Mouse (Mus musculus): Measurements from ENCODE around the gene Kif17. TPM values are rescaled to one million over a fixed set of nuclear protein-coding genes. Genes with fewer than 3 reads are reported as not detected.

Gene Kif17
- total and polyA plus RNA-seq, 2 experiments from 2014 or later = 0.11 TPM

- 55% methylated on average over 27 of the region's 27 CpGs for WGBS
- H3K4me2 ChIP-seq (ENCODE audit: low read depth, low read length) = no peak overlapping the region
- peaks cover 27% of the 10 kb centered on the region for H3K27me3 ChIP-seq (ENCODE audit: control insufficient read depth, insufficient read depth, low read length)
- TF ChIP-seq CTCF (IDR thresholded peaks at IDR 0.05; ENCODE audit: low read depth) (no peak), EP300 (IDR thresholded peaks at IDR 0.05; ENCODE audit: low read depth) (no peak)
- H3K4me1 ChIP-seq (ENCODE audit: control insufficient read depth, insufficient read depth) = peaks cover 10% of the 10 kb centered on the region
- peaks cover 47% of the 10 kb centered on the region for H3K36me3 ChIP-seq (replicated peaks; ENCODE audit: control insufficient read depth, insufficient read depth, low read length)
- H3K4me3 ChIP-seq (ENCODE audit: low read depth, low read length) = no peak overlapping the region
- no peaks in the 10 kb centered on the region for H3K9me3 ChIP-seq (replicated peaks; ENCODE audit: control insufficient read depth, low read length)
- no peak overlapping the region for H3K27ac ChIP-seq (ENCODE audit: low read depth)
- no peak overlapping the region for H3K9ac ChIP-seq (replicated peaks; ENCODE audit: low read depth, low read length)
- no peak for ATAC-seq (ENCODE audit: insufficient read depth, low read depth)
- no peak for DNase-seq (ENCODE audit: low spot score)
These were observed 3.2 kb upstream of the Kif17 start for GRCm38 (mm10) chr4:138246756-138247665.

GRCm38 (mm10) chr4:138251819-138252218 is 1.6 kb downstream of the Kif17 start:
- Histone ChIP-seq H3K27me3 (ENCODE audit: control insufficient read depth, insufficient read depth, low read length) (peaks cover 39% of the 10 kb centered on the region), H3K4me2 (ENCODE audit: low read depth, low read length) (peak overlapping the region; percentile 54)

GRCm38 (mm10) chr4:138252231-138252630 is 2.0 kb downstream of the Kif17 start:
- TF ChIP-seq EP300 (IDR thresholded peaks at IDR 0.05; ENCODE audit: low read depth) (no peak), CTCF (IDR thresholded peaks at IDR 0.05; ENCODE audit: low read depth) (no peak)
- peak overlapping the region; percentile 31 for H3K4me3 ChIP-seq (ENCODE audit: low read depth, low read length)
- no peaks in the 10 kb centered on the region for H3K9me3 ChIP-seq (replicated peaks; ENCODE audit: control insufficient read depth, low read length)
- WGBS = 32% methylated on average over 5 of the region's 5 CpGs
- no peak overlapping the region for H3K27ac ChIP-seq (ENCODE audit: low read depth)
- DNase-seq (ENCODE audit: low spot score) = no peak
- peak overlapping the region; percentile 54 for H3K4me2 ChIP-seq (ENCODE audit: low read depth, low read length)
- H3K9ac ChIP-seq (replicated peaks; ENCODE audit: low read depth, low read length) = no peak overlapping the region
- ATAC-seq (ENCODE audit: insufficient read depth, low read depth) = no peak
- peaks cover 39% of the 10 kb centered on the region for H3K27me3 ChIP-seq (ENCODE audit: control insufficient read depth, insufficient read depth, low read length)
- H3K36me3 ChIP-seq (replicated peaks; ENCODE audit: control insufficient read depth, insufficient read depth, low read length) = 0 out of 2 replicates have a peak, but pooled peaks cover under 1% of the 10 kb centered on the region
- peaks cover 17% of the 10 kb centered on the region for H3K4me1 ChIP-seq (ENCODE audit: control insufficient read depth, insufficient read depth)

More at GRCm38 (mm10) chr4:138251819-138252218, 1.6 kb downstream of the Kif17 start:
- 2% methylated on average over 14 of the region's 14 CpGs for WGBS
- no peak overlapping the region for H3K9ac ChIP-seq (replicated peaks; ENCODE audit: low read depth, low read length)
- H3K4me3 ChIP-seq (ENCODE audit: low read depth, low read length) = peak overlapping the region; percentile 31
- no peak overlapping the region for H3K27ac ChIP-seq (ENCODE audit: low read depth)
- no peaks in the 10 kb centered on the region for H3K9me3 ChIP-seq (replicated peaks; ENCODE audit: control insufficient read depth, low read length)
- ATAC-seq (ENCODE audit: insufficient read depth, low read depth) (peak; percentile 33), DNase-seq (ENCODE audit: low spot score) (peak; percentile 31)
- no peak for TF ChIP-seq EP300 (IDR thresholded peaks at IDR 0.05; ENCODE audit: low read depth)
- no peak for TF ChIP-seq CTCF (IDR thresholded peaks at IDR 0.05; ENCODE audit: low read depth)
- H3K36me3 ChIP-seq (replicated peaks; ENCODE audit: control insufficient read depth, insufficient read depth, low read length) = 0 out of 2 replicates have a peak, but pooled peaks cover 5% of the 10 kb centered on the region
- H3K4me1 ChIP-seq (ENCODE audit: control insufficient read depth, insufficient read depth) = peaks cover 17% of the 10 kb centered on the region

GRCm38 (mm10) chr4:138257116-138257687 is 7.0 kb downstream of the Kif17 start:
- H3K4me1 ChIP-seq (ENCODE audit: control insufficient read depth, insufficient read depth) = peaks cover 5% of the 10 kb centered on the region; the same call in 1 of the 2 replicates
- no peak for ATAC-seq (ENCODE audit: insufficient read depth, low read depth)
- 81% methylated on average over 22 of the region's 22 CpGs for WGBS
- H3K4me3 ChIP-seq (ENCODE audit: low read depth, low read length) = no peak overlapping the region
- H3K27ac ChIP-seq (ENCODE audit: low read depth) = no peak overlapping the region
- H3K9me3 ChIP-seq (replicated peaks; ENCODE audit: control insufficient read depth, low read length) = no peaks in the 10 kb centered on the region
- H3K9ac ChIP-seq (replicated peaks; ENCODE audit: low read depth, low read length) = no peak overlapping the region
- H3K4me2 ChIP-seq (ENCODE audit: low read depth, low read length) = no peak overlapping the region
- H3K27me3 ChIP-seq (ENCODE audit: control insufficient read depth, insufficient read depth, low read length) = peaks cover 16% of the 10 kb centered on the region
- TF ChIP-seq CTCF (IDR thresholded peaks at IDR 0.05; ENCODE audit: low read depth) (no peak), EP300 (IDR thresholded peaks at IDR 0.05; ENCODE audit: low read depth) (no peak)
- no peaks in the 10 kb centered on the region for H3K36me3 ChIP-seq (replicated peaks; ENCODE audit: control insufficient read depth, insufficient read depth, low read length)
- DNase-seq (ENCODE audit: low spot score) = no peak

- peaks cover 15% of the 10 kb centered on the region; the same call in 1 of the 2 replicates for H3K27me3 ChIP-seq (ENCODE audit: control insufficient read depth, insufficient read depth, low read length)
- no peak for ATAC-seq (ENCODE audit: insufficient read depth, low read depth)
- no peaks in the 10 kb centered on the region for H3K4me1 ChIP-seq (ENCODE audit: control insufficient read depth, insufficient read depth)
- 74% methylated on average over 7 of the region's 7 CpGs for WGBS
- no peak for DNase-seq (ENCODE audit: low spot score)
- H3K4me3 ChIP-seq (ENCODE audit: low read depth, low read length) = no peak overlapping the region
- H3K36me3 ChIP-seq (replicated peaks; ENCODE audit: control insufficient read depth, insufficient read depth, low read length) = no peaks in the 10 kb centered on the region
- no peaks in the 10 kb centered on the region for H3K9me3 ChIP-seq (replicated peaks; ENCODE audit: control insufficient read depth, low read length)
- TF ChIP-seq EP300 (IDR thresholded peaks at IDR 0.05; ENCODE audit: low read depth) (no peak), CTCF (IDR thresholded peaks at IDR 0.05; ENCODE audit: low read depth) (no peak)
- H3K27ac ChIP-seq (ENCODE audit: low read depth) = no peak overlapping the region
- no peak overlapping the region for H3K9ac ChIP-seq (replicated peaks; ENCODE audit: low read depth, low read length)
- H3K4me2 ChIP-seq (ENCODE audit: low read depth, low read length) = no peak overlapping the region
These were observed 8.4 kb downstream of the Kif17 start for GRCm38 (mm10) chr4:138258663-138259062.
